Mouse (Mus musculus): ENCODE measurements around the gene Lmx1a.

The Lmx1a gene

GRCm38 (mm10) chr1:167896234-167896633 is 207.2 kb downstream of the Lmx1a start:
- DNase-seq = no peak

All from spleen, adult 18-20 months (tissue).